Mouse (Mus musculus) heart, embryonic 14.5 days (tissue): Measurements from ENCODE around the gene Vmn2r26. TPM values are rescaled to one million over a fixed set of nuclear protein-coding genes. Genes with fewer than 3 reads are reported as not detected.
"Not testable (repeated sequence)": the region's sequence is repeated elsewhere in the genome, so short reads cannot be mapped to it uniquely, and the experiment has no call there.

Source experiments
- ATAC-seq: fragments of 200-750 bp; cut with Nextera tagmentation; 2 replicates; pipeline ENCODE4 v1.8.0; 2017; ENCODE audit warnings: low read depth, moderate TSS enrichment; ENCODE audit not compliant: insufficient number of reproducible peaks, insufficient read depth, low FRiP score
- H3K27ac ChIP-seq, 2 experiments: fragments of 200-500 bp in 1 of 2; fragments of 300-500 bp in 1 of 2; sonication (generic) in 1 of 2; replicated peaks in 1 of 2; 2 replicates each; pipeline ENCODE4 v1.5.1; 2012 to 2014; ENCODE audit warnings: low read depth in 2 of 2, low read length in 2 of 2, control low read depth in 1 of 2, mild to moderate bottlenecking in 1 of 2, mixed read lengths in 1 of 2; ENCODE audit not compliant: control insufficient read depth in 1 of 2, insufficient read depth in 1 of 2
- H3K27me3 ChIP-seq: fragments of 300-500 bp; sonication (generic); 2 replicates; pipeline ENCODE4 v1.6.1; 2014; ENCODE audit warnings: mild to moderate bottlenecking, low read length, control low read depth; ENCODE audit not compliant: control insufficient read depth, insufficient read depth
- H3K36me3 ChIP-seq: fragments of 300-500 bp; sonication (generic); 2 replicates; pipeline ENCODE4 v1.6.1; 2014; ENCODE audit warnings: mild to moderate bottlenecking, control low read depth, low read length, mixed read lengths; ENCODE audit not compliant: control insufficient read depth, insufficient read depth
- H3K4me1 ChIP-seq, 2 experiments: fragments of 200-500 bp in 1 of 2; fragments of 300-500 bp in 1 of 2; sonication (generic) in 1 of 2; 2 replicates each; pipeline ENCODE4 v1.6.1; 2012 to 2014; ENCODE audit warnings: low read length in 2 of 2, control low read depth in 1 of 2, mixed read lengths in 1 of 2; ENCODE audit not compliant: control insufficient read depth in 2 of 2, insufficient read depth in 2 of 2
- H3K4me2 ChIP-seq: fragments of 300-500 bp; sonication (generic); 2 replicates; pipeline ENCODE4 v1.6.1; 2014; ENCODE audit warnings: mild to moderate bottlenecking, low read length
- H3K4me3 ChIP-seq, 2 experiments: fragments of 200-500 bp in 1 of 2; fragments of 300-500 bp in 1 of 2; sonication (generic) in 1 of 2; 2 replicates each; pipeline ENCODE4 v1.5.1; 2012 to 2014; ENCODE audit warnings: low read length in 2 of 2, mild to moderate bottlenecking in 2 of 2, control low read depth in 1 of 2, low read depth in 1 of 2, moderate library complexity in 1 of 2; ENCODE audit not compliant: control insufficient read depth in 1 of 2, insufficient read depth in 1 of 2
- H3K9ac ChIP-seq: fragments of 300-500 bp; sonication (generic); 2 replicates; pipeline ENCODE4 v1.6.1; 2014; ENCODE audit warnings: mild to moderate bottlenecking, low read length
- H3K9me3 ChIP-seq: fragments of 300-500 bp; sonication (generic); 2 replicates; pipeline ENCODE4 v1.6.1; 2016; ENCODE audit warnings: low read length, control low read depth; ENCODE audit not compliant: control insufficient read depth
- WGBS: fragments of 180-500 bp; shearing (Covaris S2); extraction: QIAGEN DNeasy Blood & Tissue Kit; methylation state at CpG from one replicate; pipeline ENCODE4 v1.1.7; 2014; 5-methylcytosine and 5-hydroxymethylcytosine counted together
- polyA plus RNA-seq: library from polyadenylated mRNA; unstranded; fragments of >200 nt; fragmentation: Nextera tagmentation; extraction: Ambion mirVana; gene quantifications from 2 replicates; pipeline ENCODE4 v1.2.1, GENCODE M21; 2014

Gene Vmn2r26
- polyA plus RNA-seq: not detected in 2 replicates

- H3K4me3 ChIP-seq, H3K4me2 ChIP-seq, ATAC-seq, H3K9me3 ChIP-seq, H3K27ac ChIP-seq, H3K27me3 ChIP-seq, H3K36me3 ChIP-seq, H3K4me1 ChIP-seq, H3K9ac ChIP-seq: not testable (repeated sequence)
- WGBS: 23% methylated on average over 1 of the region's 1 CpGs
These were observed at the start of gene Vmn2r26 for GRCm38 (mm10) chr6:124024268-124024667. Vmn2r26 (plus strand) TSS chr6:124024568.

DNA sequence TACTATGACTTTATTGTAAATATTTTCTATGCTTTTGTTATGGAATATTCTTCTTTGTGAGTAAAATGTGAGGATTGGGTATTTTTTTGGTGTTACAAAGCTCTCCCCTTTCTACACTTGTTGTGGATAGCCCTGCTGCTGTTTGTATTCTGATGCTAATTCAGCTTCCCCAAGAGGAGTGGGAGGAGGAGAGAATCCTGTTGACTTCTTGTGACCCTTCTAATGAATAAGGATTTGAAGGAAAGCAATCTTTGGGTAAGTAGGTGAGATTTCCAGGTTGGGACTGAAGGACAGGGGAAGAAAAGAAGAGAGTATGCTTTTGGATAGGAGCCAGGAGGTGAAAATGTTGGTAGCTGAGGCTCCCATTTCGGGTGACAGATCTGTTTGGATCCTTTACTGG lies 3.5 kb upstream of the Vmn2r26 start:
- Histone ChIP-seq H3K4me3 (no peak overlapping the region), H3K36me3 (no peaks in the 10 kb centered on the region), H3K4me2 (no peak overlapping the region), H3K4me1 (no peaks in the 10 kb centered on the region), H3K9ac (no peak overlapping the region), H3K9me3 (no peaks in the 10 kb centered on the region), H3K27ac (no peak overlapping the region), H3K27me3 (no peaks in the 10 kb centered on the region)
- WGBS: 31% methylated on average over 1 of the region's 1 CpGs
- ATAC-seq: no peak

GRCm38 (mm10) chr6:124048388-124048787 lies 24.0 kb downstream of the Vmn2r26 start:
- ATAC-seq: no peak
- Histone ChIP-seq H3K4me1 (no peaks in the 10 kb centered on the region), H3K9ac (no peak overlapping the region), H3K4me2 (no peak overlapping the region), H3K36me3 (no peaks in the 10 kb centered on the region), H3K27me3 (no peaks in the 10 kb centered on the region), H3K4me3 (no peak overlapping the region), H3K27ac (no peak overlapping the region), H3K9me3 (no peaks in the 10 kb centered on the region)

DNA sequence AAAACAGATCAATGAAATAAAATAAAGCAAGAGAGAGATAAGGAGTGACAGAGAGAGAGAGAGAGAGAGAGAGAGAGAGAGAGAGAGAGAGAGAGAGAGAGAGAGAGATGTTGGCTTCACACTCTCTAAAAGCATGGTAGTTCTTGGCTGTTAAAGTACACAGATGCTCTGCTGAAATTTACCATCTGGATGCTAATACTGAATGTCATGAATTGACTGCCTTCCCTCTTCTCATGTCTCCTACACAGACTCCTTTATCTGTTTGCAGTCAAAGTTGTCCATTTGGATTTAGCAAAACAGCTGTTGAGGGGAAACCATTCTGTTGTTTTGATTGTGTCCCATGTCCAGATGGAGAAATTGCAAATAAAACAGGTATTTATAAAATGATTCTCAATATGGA lies 29.2 kb downstream of the Vmn2r26 start:
- not testable (repeated sequence) for H3K27ac ChIP-seq, H3K4me3 ChIP-seq, H3K9ac ChIP-seq, H3K36me3 ChIP-seq, H3K4me1 ChIP-seq, H3K9me3 ChIP-seq, H3K4me2 ChIP-seq, H3K27me3 ChIP-seq, ATAC-seq

- ATAC-seq: no peak
- 59% methylated on average over 4 of the region's 4 CpGs for WGBS
- Histone ChIP-seq H3K4me1 (no peaks in the 10 kb centered on the region), H3K27ac (no peak overlapping the region), H3K27me3 (no peaks in the 10 kb centered on the region), H3K4me2 (no peak overlapping the region), H3K4me3 (no peak overlapping the region), H3K9ac (no peak overlapping the region), H3K36me3 (no peaks in the 10 kb centered on the region), H3K9me3 (no peaks in the 10 kb centered on the region)
These were observed 78.0 kb downstream of the Vmn2r26 start for GRCm38 (mm10) chr6:124102334-124102733.

Other genes starting within 250 kb of the Vmn2r26 start
- not detected in 2 replicates for gene Vmn2r24, start 245.7 kb upstream of the Vmn2r26 start, polyA plus RNA-seq
- gene Vmn2r25, start 171.1 kb upstream of the Vmn2r26 start, polyA plus RNA-seq: not detected in 2 replicates
- not detected in 2 replicates for gene Vmn2r27, start 207.3 kb downstream of the Vmn2r26 start, polyA plus RNA-seq